Mouse (Mus musculus): Measurements from ENCODE around the gene Gm5617. TPM values are rescaled to one million over a fixed set of nuclear protein-coding genes. Genes with fewer than 3 reads are reported as not detected.

Gm5617 gene
- total and polyA plus RNA-seq, 3 experiments: 34.4 to 62.1 (median 39.1) TPM

DNA sequence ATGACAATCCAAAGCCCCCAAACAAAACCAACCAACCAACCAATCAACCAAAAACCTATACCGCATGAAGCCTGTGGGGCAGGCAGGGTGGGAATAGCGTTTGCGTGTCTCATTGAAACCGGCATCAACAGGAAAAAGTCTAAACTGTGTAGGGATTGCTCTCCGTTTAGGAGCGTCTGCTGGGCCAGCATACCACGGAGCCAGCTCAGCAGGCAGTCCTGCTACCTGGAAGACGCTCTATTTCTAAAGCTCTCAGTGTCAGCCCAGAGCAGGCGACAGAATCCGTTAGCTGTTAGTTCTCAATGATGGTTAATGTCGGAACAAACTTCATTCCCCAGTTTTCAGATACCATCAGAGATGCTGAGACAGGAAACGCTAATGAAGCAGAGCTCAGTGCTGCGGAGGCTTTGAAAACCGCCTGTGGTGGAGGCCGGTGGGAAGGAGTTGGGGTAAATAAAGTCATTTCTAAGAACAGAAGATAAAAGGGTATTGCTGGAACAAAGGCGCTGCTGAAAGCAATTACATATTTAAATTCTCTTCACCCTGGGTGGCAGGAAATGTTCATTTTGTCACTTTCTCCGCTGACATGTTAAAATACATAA, 42.9 kb downstream of the Gm5617 start:
- DNase-seq: no peak
- intact Hi-C loops (cut with DNase I): no loop called here
- Histone ChIP-seq H3K4me3 (no peak overlapping the region), H3K27ac (no peak overlapping the region), H3K9ac (ENCODE audit: low read depth, low read length) (no peak overlapping the region), H3K4me1 (ENCODE audit: control insufficient read depth, insufficient read depth, low read length) (no peaks in the 10 kb centered on the region), H3K27me3 (ENCODE audit: control insufficient read depth, insufficient read depth, low read length) (no peaks in the 10 kb centered on the region), H3K36me3 (ENCODE audit: control insufficient read depth, insufficient read depth, low read length) (no peaks in the 10 kb centered on the region), H3K79me2 (replicated peaks; ENCODE audit: control insufficient read depth, insufficient read depth, low read length) (no peaks in the 10 kb centered on the region)
- no peak for TF ChIP-seq CTCF (IDR thresholded peaks at IDR 0.05)
- TF ChIP-seq EP300 (IDR thresholded peaks at IDR 0.05; ENCODE audit: insufficient read depth, low read depth, low read length): no peak
- WGBS: 17% methylated on average over 17 of the region's 17 CpGs

DNA sequence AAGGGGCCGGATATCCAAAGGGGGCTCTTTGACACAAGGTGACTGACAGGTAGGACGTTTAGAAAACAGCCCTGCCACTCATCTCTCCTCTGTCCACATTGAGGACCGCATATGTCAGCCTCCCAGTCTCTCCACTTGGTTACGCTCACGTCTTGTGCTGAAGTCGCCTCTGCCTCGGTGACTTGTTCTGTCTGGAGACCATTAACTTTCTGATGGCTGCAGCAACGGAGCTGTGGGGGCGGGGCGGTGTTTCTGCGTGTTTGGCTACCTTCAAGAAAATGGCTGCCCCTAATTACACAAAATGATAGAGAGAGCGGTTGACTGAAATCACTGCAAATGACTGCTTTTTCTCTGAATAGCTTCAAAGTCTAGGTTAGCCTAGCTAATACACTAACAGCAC, 43.4 kb downstream of the Gm5617 start:
- Histone ChIP-seq H3K27me3 (ENCODE audit: control insufficient read depth, insufficient read depth, low read length) (no peaks in the 10 kb centered on the region), H3K4me1 (ENCODE audit: control insufficient read depth, insufficient read depth, low read length) (no peaks in the 10 kb centered on the region), H3K4me3 (no peak overlapping the region), H3K36me3 (ENCODE audit: control insufficient read depth, insufficient read depth, low read length) (no peaks in the 10 kb centered on the region), H3K79me2 (replicated peaks; ENCODE audit: control insufficient read depth, insufficient read depth, low read length) (no peaks in the 10 kb centered on the region), H3K9ac (ENCODE audit: low read depth, low read length) (no peak overlapping the region), H3K27ac (no peak overlapping the region)
- TF ChIP-seq POLR2A (IDR thresholded peaks at IDR 0.05; ENCODE audit: insufficient read depth, low read depth, low read length): no peak
- TF ChIP-seq EP300 (IDR thresholded peaks at IDR 0.05; ENCODE audit: insufficient read depth, low read depth, low read length): no peak
- TF ChIP-seq CTCF (IDR thresholded peaks at IDR 0.05): no peak
- no peak for DNase-seq
- intact Hi-C loops (cut with DNase I): no loop called here
- WGBS: 26% methylated on average over 12 of the region's 12 CpGs

Small RNA genes within 50 kb of the gene (microRNA-seq; reads per million reads assigned to microRNA genes)
- gene Gm23653: 0 reads per million in 2 experiments

Other genes with a start within 250 kb of the Gm5617 start
- 1 to 10 TPM; 1.8 to 2.1 TPM for gene Nxpe2, start 142.0 kb upstream of the Gm5617 start, total RNA-seq (2021)
- 1.9 and 3.5 TPM in 2 replicates for gene Nxpe2, start 142.0 kb upstream of the Gm5617 start, polyA plus RNA-seq (2012; rRNA removed)
- gene Rexo2, start 14.8 kb upstream of the Gm5617 start, total RNA-seq (2021): 10 to 100 TPM; 58.5 to 68.0 TPM
- 53.2 and 79.0 TPM in 2 replicates for gene Rexo2, start 14.8 kb upstream of the Gm5617 start, polyA plus RNA-seq (2012; rRNA removed)
- 10 to 100 TPM; 20.6 to 21.3 TPM for gene Rbm7, start 143 bp upstream of the Gm5617 start, total RNA-seq (2021)
- 10.6 and 21.6 TPM in 2 replicates for gene Rbm7, start 143 bp upstream of the Gm5617 start, polyA plus RNA-seq (2012; rRNA removed)
- 1 to 10 TPM; 4.1 to 4.3 TPM for gene Nnmt, start 109.7 kb downstream of the Gm5617 start, total RNA-seq (2021)
- gene Nnmt, start 109.7 kb downstream of the Gm5617 start, polyA plus RNA-seq (2012; rRNA removed): 3.3 and 3.4 TPM in 2 replicates